In the genomic region with DNA sequence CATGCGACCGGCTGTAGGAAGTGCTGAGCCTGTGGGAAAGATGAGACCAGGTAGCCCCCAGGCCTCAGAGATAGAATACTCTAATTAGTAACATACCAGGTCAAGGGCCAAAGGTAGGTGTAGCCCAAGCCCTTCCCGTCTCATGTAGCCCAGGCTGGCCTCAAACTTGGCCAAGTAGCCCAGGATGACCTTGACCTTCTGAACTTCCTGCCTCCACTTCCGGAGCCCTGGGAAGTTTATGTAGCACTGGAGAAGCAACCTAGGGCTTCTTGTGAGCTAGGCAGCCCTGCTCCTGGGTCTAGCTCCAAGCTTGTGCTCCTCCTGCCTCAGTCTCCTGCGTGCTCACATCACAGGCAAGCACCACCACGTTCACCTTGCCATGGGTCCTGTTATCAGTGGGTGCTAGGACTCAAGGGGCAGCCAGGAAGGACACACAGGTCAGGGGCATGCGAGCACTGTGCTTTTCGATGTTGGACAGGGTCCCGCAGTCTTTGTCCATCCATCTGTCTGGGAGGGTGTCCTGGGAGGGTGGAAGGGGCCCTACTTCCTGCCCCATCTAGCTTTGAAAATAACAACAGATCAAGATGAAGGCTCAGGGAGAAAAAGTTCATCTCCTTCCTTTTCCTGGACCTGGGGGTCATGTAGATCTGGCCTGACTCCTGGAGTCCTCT, we compare ENCODE assay signal across 8 mouse cellular contexts. TPM values are rescaled to one million over a fixed set of nuclear protein-coding genes. Genes with fewer than 3 reads are reported as not detected.
DNase-seq lines count a peak whose midpoint lies in the region; ATAC-seq and TF ChIP-seq lines count a peak whose summit lies in the region.

No protein-coding gene starts in this region.

- DNase-seq in kidney, adult 2 months, result no peak
- DNase-seq in kidney, postnatal 10 days, result no peak
- peak; percentile 76 for DNase-seq in R1 (ENCODE audit: low read depth, low spot score)
- DNase-seq in hindbrain, embryonic 11.5 days (ENCODE audit: low spot score), result no peak
- DNase-seq in midbrain, embryonic 11.5 days (ENCODE audit: low spot score, missing footprints), result peak; percentile 67
- DNase-seq in right cerebral cortex, postnatal 10 days (ENCODE audit: low spot score in 2 of 2), result no peak
- DNase-seq in left cerebral cortex, postnatal 10 days (ENCODE audit: extremely low spot score in 1 of 2, low spot score in 2 of 2), result no peak
- DNase-seq in embryo, embryonic 10.5 days (ENCODE audit: low spot score), result no peak

- H3K4me3 ChIP-seq in kidney, adult 2 months (ENCODE audit: insufficient read depth, low read depth, low read length), result peak overlapping the region; percentile 54
- peak overlapping the region; percentile 43; the same call in 1 of the 2 replicates for H3K4me3 ChIP-seq in hindbrain, embryonic 11.5 days (ENCODE audit: low read depth, low read length)
- no peak overlapping the region for H3K4me3 ChIP-seq in midbrain, embryonic 11.5 days (ENCODE audit: low read depth, low read length)

- intact Hi-C loops in left cerebral cortex, postnatal 10 days (cut with DNase I), result loop anchor here (5.0 kb wide), 1 partner anchor 183 kb away; no protein-coding TSS in a partner anchor

- H3K27me3 ChIP-seq in kidney, adult 2 months (replicated peaks; ENCODE audit: control insufficient read depth, insufficient read depth, low read length), result no peaks in the 10 kb centered on the region
- H3K27me3 ChIP-seq in hindbrain, embryonic 11.5 days (ENCODE audit: control insufficient read depth, insufficient read depth, low read length), result no peaks in the 10 kb centered on the region; the same call in 1 of the 2 replicates
- H3K27me3 ChIP-seq in midbrain, embryonic 11.5 days (ENCODE audit: control insufficient read depth, insufficient read depth, low read length), result no peaks in the 10 kb centered on the region

- H3K4me2 ChIP-seq in hindbrain, embryonic 11.5 days (replicated peaks; ENCODE audit: low read depth, low read length), result peak overlapping the region; percentile 62
- H3K4me2 ChIP-seq in midbrain, embryonic 11.5 days, result peak overlapping the region; percentile 46

- H3K9ac ChIP-seq in hindbrain, embryonic 11.5 days (ENCODE audit: low read depth, low read length), result no peak overlapping the region
- no peak overlapping the region for H3K9ac ChIP-seq in midbrain, embryonic 11.5 days (ENCODE audit: low read length)

- peak overlapping the region; percentile 39 for H3K27ac ChIP-seq in kidney, adult 2 months (ENCODE audit: insufficient read depth, low read depth, low read length)
- no peak overlapping the region for H3K27ac ChIP-seq in hindbrain, embryonic 11.5 days (ENCODE audit: low read depth, low read length)
- no peak overlapping the region for H3K27ac ChIP-seq in midbrain, embryonic 11.5 days (ENCODE audit: low read depth, low read length)

- H3K4me1 ChIP-seq in kidney, adult 2 months (ENCODE audit: control insufficient read depth, insufficient read depth, low read length), result peaks cover 9% of the 10 kb centered on the region
- 0 out of 2 replicates have a peak, but pooled peaks cover 2% of the 10 kb centered on the region for H3K4me1 ChIP-seq in hindbrain, embryonic 11.5 days (replicated peaks; ENCODE audit: control insufficient read depth, insufficient read depth, low read length)
- H3K4me1 ChIP-seq in midbrain, embryonic 11.5 days (ENCODE audit: control insufficient read depth, insufficient read depth, low read length), result peaks cover 4% of the 10 kb centered on the region

- H3K9me3 ChIP-seq in hindbrain, embryonic 11.5 days (ENCODE audit: control insufficient read depth, low read length), result no peaks in the 10 kb centered on the region
- no peaks in the 10 kb centered on the region for H3K9me3 ChIP-seq in midbrain, embryonic 11.5 days (ENCODE audit: control insufficient read depth, low read length)

- no peak for TF ChIP-seq POLR2A in kidney, adult 2 months (IDR thresholded peaks at IDR 0.05; ENCODE audit: low read depth, low read length)

- ATAC-seq in hindbrain, embryonic 11.5 days (ENCODE audit: low FRiP score), result no peak
- no peak for ATAC-seq in midbrain, embryonic 11.5 days (ENCODE audit: low FRiP score)

- WGBS in kidney, adult 2 months, result 66% methylated on average over 9 of the region's 9 CpGs
- WGBS in hindbrain, embryonic 11.5 days, result 82% methylated on average over 9 of the region's 9 CpGs
- WGBS in midbrain, embryonic 11.5 days, result 86% methylated on average over 9 of the region's 9 CpGs

- no peak for TF ChIP-seq CTCF in kidney, adult 2 months (conservative IDR thresholded peaks at IDR 0.05; ENCODE audit: insufficient read depth, insufficient read length, low read depth, low read length)

- H3K36me3 ChIP-seq in kidney, adult 2 months (ENCODE audit: control insufficient read depth, insufficient read depth, low read length), result no peaks in the 10 kb centered on the region; the same call in 1 of the 2 replicates
- H3K36me3 ChIP-seq in hindbrain, embryonic 11.5 days (ENCODE audit: control insufficient read depth, insufficient read depth, low read length), result no peaks in the 10 kb centered on the region
- H3K36me3 ChIP-seq in midbrain, embryonic 11.5 days (ENCODE audit: control insufficient read depth, insufficient read depth, low read length), result no peaks in the 10 kb centered on the region

RNA-seq across cellular contexts. Expression of gene Trim56, which starts 1.0 kb away (rescaled TPM):
- 10.2 and 14.4 TPM in 2 replicates for polyA plus RNA-seq in kidney, adult 2 months (2012; rRNA removed)
- 5.5 and 7.1 TPM in 2 replicates for polyA plus RNA-seq in hindbrain, embryonic 11.5 days (2014; fragmentation: Nextera tagmentation; extraction: Ambion mirVana)
- polyA plus RNA-seq in midbrain, embryonic 11.5 days (2014; fragmentation: Nextera tagmentation; extraction: Ambion mirVana), result 4.5 and 4.8 TPM in 2 replicates
- total RNA-seq in left cerebral cortex, postnatal 10 days (2021), result 1 to 10 TPM; 3.0 to 3.9 TPM

RNA-seq across cellular contexts. Expression of gene Muc3, which starts 34.1 kb away (rescaled TPM):
- not detected in 2 replicates for polyA plus RNA-seq in kidney, adult 2 months (2012; rRNA removed)
- not detected in 2 replicates for polyA plus RNA-seq in hindbrain, embryonic 11.5 days (2014; fragmentation: Nextera tagmentation; extraction: Ambion mirVana)
- not detected in 2 replicates for polyA plus RNA-seq in midbrain, embryonic 11.5 days (2014; fragmentation: Nextera tagmentation; extraction: Ambion mirVana)
- total RNA-seq in left cerebral cortex, postnatal 10 days (2021), result not detected

RNA-seq across cellular contexts. Expression of gene Serpine1, which starts 43.0 kb away (rescaled TPM):
- 1.1 and 2.1 TPM in 2 replicates for polyA plus RNA-seq in kidney, adult 2 months (2012; rRNA removed)
- polyA plus RNA-seq in hindbrain, embryonic 11.5 days (2014; fragmentation: Nextera tagmentation; extraction: Ambion mirVana), result 0.27 and 0.37 TPM in 2 replicates
- not detected in 2 replicates for polyA plus RNA-seq in midbrain, embryonic 11.5 days (2014; fragmentation: Nextera tagmentation; extraction: Ambion mirVana)
- under 1 TPM; 0.71 to 0.97 TPM for total RNA-seq in left cerebral cortex, postnatal 10 days (2021)

Comparison
In these comparisons a context has a peak if more than half of its experiments do, and no peak if none do; other contexts are left out.
1. DNase-seq: peak in R1 (single experiment) and midbrain, embryonic 11.5 days (single experiment); none in kidney, adult 2 months (single experiment), kidney, postnatal 10 days (single experiment), hindbrain, embryonic 11.5 days (single experiment), right cerebral cortex, postnatal 10 days (0 of 2), left cerebral cortex, postnatal 10 days (0 of 2) and embryo, embryonic 10.5 days (single experiment).